Mouse (Mus musculus) retina, adult 2 months (tissue): ENCODE measurements around the gene Pik3r4.

Source experiments
- DNase-seq: peaks from one replicate; pipeline ENCODE4 v3.0.0-alpha.2; 2012; ENCODE audit warnings: low read depth, low spot score

Pik3r4 gene

DNA sequence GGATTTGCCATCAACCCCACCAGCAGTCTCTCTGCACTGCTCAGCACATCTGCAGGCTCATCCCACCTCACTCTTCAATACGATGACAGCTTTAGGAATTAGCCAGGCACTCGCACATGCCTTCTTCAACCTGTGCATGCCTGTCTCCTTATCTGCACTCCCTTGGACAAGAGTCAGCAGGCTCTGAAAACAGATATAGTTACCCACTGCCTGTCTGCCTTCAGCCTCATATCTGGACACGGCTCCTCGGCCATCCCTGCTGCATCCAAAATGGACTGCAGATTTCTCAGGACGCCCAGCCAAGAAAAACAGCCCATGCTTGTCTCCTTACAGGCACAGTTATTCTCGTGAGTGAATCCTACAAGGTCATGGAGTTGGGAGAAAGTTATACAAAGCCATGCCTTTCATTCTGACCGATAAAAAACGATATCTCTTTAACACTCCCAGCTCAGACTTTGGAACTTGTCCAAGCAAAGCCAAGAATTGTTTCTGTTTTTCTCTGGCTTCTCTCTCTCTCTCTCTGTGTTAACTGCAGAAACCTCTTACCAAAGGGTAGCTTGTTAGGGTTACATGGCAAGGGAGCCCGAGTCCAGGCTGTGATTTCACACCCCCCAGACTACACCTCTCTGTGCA lies 55.1 kb downstream of the Pik3r4 start:
- DNase-seq: no peak

- no peak for DNase-seq
Observed at GRCm38 (mm10) chr9:105700702-105701101, 57.9 kb downstream of the Pik3r4 start.

- DNase-seq: no peak
Observed at GRCm38 (mm10) chr9:105701966-105702365, 59.2 kb downstream of the Pik3r4 start.

DNA sequence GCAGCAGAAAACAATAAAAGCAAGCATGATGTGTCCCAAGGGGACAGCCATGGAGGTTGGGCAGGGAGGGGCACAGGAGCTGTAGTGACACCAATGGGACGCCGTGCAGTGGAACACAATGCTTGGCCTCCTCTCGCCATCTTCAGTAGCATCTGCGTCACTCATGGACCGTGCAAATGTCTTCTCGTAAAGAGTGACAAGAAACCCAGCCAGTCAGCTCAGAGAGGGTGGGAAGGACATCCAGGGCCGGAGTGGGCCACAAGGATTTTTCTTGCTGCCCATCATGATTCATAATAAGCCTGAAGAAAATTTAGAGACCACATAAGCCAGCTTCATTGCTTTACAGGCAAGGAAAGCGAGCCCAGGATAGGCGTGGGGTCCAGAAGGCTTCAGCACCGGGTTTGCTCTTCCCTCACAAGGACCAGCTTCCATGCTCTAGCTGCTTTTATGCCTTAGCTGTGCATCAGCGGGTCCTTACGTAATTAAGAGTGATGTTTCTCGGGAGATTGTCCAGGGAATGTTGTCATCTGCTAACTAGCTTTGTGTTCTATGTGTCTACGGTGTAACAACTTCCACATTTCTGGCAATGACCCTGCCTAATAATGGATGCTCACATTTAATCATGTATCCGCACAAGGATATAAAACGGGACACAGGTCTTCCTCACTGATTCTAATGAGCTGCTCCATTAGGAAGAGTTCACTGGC lies 61.6 kb downstream of the Pik3r4 start:
- DNase-seq: no peak

GRCm38 (mm10) chr9:105705011-105705410 lies 62.2 kb downstream of the Pik3r4 start:
- no peak for DNase-seq

GRCm38 (mm10) chr9:105712049-105712448 lies 69.3 kb downstream of the Pik3r4 start:
- DNase-seq: no peak

DNA sequence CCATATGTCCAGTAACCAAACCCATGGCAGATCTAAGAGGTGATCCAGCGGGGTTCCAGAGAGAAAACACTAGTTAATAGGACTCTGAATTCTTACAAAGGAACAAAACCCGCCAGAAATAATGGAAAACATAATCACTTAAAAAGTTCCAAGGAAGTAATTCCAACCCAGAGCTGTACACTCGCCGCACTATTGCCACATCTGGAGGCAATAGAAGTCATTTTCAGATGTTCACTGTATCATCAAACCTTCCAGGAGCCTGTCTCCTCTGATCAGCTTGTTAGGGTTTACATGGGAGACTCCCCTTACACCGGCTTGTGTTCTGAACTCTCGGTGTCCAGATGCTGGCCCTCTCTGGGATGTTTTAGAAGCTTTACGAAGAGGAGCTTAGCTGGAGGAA lies 76.6 kb downstream of the Pik3r4 start:
- no peak for DNase-seq

DNA sequence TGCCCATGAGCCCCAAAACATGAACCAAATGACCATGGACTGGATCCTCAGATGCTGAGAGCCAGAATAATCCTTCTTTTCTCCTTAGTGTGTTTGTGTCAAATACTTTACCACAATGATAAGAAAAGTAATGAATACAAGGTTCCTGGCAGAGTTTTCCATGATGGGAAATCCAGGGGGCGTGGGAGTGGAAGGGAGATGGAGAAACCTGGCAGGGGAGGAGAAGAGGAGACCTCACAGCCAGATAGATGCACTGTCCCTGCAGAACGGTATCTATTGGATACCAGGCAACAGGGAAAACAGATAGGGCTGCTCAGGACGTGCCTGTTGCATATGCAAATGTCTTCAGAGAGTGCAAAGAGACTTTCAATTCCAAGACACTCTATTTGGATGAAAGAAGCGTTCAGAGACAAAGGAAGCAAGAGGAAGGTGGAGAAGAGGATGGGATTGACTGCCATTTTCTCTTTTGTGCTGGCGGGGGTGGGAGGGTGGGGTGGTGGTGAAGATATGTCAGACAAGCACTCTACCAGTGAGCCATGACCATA lies 77.1 kb downstream of the Pik3r4 start:
- no peak for DNase-seq

DNA sequence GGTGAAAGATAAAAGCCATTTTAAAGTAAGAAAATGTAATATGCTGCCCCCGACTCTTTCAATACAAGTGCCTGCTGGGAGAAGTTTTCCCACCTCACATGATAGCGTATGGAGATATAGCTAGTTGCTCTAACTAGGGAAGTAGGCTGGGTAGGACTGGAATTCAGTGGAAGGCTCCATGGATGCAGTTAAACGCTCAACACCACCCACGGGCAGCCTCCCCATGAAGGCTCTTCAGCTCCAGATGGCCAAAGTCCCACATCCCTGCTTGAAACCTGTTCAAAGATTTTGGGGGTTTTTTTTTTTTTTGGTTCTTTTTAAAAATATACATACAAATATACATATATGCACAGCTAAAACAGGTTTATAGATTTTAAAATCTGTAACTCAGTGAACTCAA lies 77.7 kb downstream of the Pik3r4 start:
- no peak for DNase-seq

DNA sequence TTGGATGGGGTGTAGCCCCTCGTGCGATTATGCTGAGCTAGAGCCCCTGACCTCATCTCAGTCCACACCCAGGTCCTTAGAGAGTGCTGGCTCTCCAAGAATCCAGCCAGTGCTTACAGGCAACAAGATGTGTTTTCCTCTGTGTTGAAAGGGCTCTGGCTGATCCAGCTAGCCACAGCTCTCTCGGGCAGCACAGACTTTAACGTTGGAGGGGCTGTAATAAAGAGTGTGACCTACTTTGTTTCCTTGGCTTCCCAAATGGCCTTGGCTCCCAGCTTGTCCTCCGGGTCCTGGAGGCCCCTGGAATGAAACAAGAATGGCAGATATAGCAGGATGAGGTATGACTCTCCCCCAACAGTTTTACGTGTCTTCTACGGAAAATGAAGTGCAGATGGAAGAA lies 89.2 kb downstream of the Pik3r4 start:
- no peak for DNase-seq

- no peak for DNase-seq
Observed at GRCm38 (mm10) chr9:105734651-105735050, 91.9 kb downstream of the Pik3r4 start.

GRCm38 (mm10) chr9:105735195-105735594 lies 92.4 kb downstream of the Pik3r4 start:
- DNase-seq: no peak
